Mouse (Mus musculus): ENCODE data around the gene Spata7. TPM values are rescaled to one million over a fixed set of nuclear protein-coding genes. Genes with fewer than 3 reads are reported as not detected.

Spata7 gene
- total RNA-seq, 1 experiment from 2014 or later, result 7.2 TPM

DNA sequence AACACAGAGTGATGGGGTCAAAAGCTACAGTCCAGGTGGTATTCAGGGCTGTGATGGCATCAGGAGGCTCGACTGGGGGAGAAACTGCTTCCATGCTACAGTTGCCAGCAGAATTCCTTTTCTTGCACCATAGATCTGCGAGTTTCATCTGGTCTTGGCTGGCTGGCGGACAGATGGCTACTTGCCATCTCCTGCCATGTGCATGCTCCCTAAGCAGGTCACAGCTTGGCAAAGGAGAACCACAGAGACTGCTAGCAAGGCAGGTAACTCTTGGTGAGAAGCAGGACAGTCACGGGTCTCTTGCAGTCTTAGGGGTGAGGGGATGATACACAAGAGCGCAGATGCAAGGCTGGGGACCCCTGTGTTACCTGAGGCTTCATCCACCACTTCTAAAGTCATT is 41.9 kb downstream of the Spata7 start:
- no peak for ATAC-seq (replicated peaks; ENCODE audit: low read depth, poor library complexity, severe bottlenecking)

DNA sequence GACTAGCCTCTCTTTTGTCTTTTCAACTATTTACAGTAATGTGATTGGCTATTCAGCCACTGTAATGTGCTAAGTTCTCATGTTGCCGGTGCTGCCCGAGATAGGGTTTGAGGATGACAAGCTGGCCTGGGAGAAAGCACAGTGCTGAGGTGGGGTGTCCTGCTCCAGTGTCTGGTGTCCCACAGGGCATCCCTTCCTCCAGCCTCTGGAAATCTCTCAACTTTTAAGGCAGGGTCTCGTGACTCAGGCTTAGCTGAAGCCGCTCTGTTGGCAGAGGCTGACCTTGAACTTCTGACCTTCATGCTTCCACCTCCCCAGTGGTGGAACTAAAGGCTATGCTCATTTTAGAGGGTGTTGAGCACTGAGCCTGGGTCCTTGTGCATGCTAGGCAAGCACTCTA is 42.5 kb downstream of the Spata7 start:
- ATAC-seq (replicated peaks; ENCODE audit: low read depth, poor library complexity, severe bottlenecking), result no peak

DNA sequence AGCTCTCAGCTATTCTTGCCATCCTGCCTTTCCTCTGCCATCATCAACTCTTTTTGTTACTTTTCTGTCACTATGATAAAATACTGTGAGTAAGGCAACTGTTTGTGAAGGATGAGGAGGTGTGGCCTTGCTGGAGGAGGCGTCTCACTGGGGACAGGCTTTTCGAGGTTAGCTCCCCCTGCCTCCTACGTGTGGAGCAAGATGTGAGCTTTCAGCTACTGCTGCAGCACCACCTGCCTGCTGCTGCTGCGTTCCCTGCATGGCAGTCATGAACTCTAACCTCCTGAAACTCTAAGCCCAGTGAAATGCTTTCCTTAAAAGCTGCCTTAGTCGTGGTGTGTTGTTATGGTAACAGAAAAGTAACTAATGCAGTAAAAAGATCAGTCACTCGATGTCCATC is 45.9 kb downstream of the Spata7 start:
- no peak for ATAC-seq (replicated peaks; ENCODE audit: low read depth, poor library complexity, severe bottlenecking)

DNA sequence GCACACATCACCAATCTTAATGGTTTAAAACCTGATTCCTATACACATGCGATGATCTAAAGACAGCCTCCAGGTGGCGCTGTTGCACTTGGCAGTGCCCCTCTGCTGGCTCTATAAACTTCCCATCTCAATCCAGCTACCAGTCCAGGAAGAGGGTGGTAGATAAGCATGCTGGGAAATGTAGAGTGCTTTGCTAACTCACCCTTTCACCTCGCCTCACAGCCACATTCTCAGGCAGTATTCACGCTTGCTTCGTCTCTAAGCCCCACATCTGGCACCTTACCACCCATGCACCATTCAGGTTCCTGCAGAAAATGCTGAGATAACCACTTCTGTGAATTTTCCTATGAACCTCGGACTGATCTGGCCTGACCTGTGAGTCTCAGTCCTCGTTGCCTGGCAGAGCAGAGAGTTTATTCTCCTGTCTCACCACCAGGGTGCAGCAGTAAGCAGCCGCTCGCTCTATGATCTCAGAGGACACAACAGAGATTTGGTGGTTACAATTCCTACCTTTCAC is 46.7 kb downstream of the Spata7 start:
- peak; percentile 89 for ATAC-seq (replicated peaks; ENCODE audit: low read depth, poor library complexity, severe bottlenecking)

DNA sequence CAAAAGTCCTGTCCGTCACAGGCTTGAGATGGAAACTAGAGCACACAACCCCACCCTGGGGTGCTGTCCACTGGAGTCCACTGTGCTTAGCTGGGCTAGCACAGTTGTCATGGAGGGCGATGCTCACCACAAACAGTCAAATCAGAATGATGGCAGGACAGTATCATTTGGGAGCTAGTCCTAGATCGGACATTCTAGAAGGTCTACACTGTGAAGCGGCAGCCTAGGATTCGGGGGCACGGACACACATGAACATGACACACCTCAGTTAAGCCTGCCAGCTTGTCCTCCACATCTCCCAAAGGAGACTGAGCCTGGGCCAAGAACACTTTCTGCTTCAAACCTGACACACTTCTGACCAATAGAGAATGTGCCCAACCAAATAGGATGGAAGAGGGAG is 48.9 kb downstream of the Spata7 start:
- ATAC-seq (replicated peaks; ENCODE audit: low read depth, poor library complexity, severe bottlenecking), result no peak

DNA sequence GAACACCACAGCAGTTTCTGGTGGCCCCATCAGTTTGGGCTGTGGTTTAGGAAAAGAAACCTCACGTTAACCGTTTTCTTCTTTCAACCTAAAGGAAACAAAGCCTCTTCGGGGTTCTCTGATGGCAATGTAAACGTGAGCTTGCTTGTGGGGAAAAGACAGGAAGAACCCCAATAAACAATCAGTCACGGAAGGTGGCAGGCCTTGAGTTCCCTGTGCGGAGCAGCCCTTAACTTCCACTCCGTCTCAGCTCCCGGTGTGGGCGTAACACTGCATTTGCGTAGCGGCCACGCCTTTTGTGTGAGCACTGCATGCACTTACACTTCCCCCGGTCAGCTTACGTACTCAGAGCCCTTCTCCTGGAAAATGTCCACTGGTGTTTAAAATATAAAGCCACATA is 49.4 kb downstream of the Spata7 start:
- ATAC-seq (replicated peaks; ENCODE audit: low read depth, poor library complexity, severe bottlenecking), result peak; percentile 74

DNA sequence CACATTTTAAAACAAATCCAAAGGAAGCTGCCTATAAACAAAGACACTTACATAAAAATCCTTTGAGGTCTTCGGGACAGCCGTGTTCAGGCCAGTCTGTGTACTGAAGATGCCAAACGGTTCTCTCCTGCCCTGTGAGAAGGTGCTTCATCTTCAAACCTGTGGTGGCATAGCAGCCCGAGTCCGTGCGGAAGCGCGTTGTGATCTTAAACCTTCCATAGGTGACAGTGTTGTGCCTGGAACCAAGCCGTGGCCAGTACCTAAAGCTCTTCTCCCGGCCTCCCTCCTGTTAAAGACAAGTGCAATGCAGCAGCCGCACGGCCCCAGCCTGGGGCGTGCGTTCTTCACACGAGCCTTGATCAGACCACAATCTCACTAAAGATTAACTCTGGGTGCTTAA is 51.9 kb downstream of the Spata7 start:
- no peak for ATAC-seq (replicated peaks; ENCODE audit: low read depth, poor library complexity, severe bottlenecking)

DNA sequence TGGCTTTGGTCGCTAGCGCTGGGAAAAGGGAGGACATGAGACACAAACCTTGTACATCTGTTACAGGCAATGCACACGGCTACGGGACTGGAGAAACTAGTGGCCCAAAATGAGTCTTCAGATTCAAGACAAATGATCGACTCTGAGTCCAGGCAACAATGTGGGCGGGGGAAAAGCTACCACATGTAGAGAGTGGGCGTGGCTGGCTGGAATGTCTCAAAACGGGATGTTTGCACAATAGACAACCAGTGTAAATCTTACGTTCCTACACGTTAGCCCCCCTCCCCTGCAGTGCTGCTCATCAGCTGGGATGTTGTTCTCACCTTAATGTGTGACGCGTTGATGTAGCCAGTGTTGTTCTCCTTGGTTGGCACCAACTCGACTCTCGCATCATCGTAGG is 54.2 kb downstream of the Spata7 start:
- no peak for ATAC-seq (replicated peaks; ENCODE audit: low read depth, poor library complexity, severe bottlenecking)

DNA sequence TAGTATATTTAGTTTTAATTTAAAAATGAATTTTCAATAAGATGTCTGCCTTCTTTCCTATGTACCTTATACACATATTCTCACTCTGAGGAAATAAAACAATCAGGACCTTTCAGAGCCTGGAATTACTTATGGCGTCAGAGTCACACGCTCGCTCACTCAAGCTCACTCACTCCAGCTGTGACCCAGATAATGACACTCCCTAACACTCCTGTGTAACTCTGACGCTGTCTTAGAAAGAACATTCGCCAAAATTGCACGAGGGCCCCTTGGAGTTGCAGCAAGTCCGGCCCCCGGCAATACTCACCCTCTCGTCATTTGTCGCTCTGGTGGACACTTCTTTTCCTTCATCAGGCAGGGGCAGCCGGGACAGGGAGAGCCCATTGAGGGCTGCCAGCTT is 55.2 kb downstream of the Spata7 start:
- ATAC-seq (replicated peaks; ENCODE audit: low read depth, poor library complexity, severe bottlenecking), result no peak

DNA sequence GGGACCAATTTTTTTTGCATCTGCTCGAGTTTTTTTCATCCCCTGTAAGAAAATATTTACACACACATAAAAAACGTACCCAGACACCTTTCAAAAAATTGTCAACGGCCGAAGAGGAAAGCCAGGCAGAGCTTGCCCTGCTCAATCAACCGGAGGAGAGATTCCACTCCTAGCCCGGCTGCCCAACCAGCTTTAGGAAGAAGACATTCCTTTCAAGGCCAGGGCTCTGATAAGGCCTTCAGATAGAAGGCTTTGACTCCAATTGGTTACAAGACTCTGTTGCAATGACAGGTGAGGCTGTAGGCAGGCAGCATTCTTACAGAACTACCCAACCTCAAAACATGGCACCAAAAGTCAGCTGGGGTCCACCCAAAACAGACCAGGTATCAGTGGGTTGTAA is 55.6 kb downstream of the Spata7 start:
- ATAC-seq (replicated peaks; ENCODE audit: low read depth, poor library complexity, severe bottlenecking), result no peak

DNA sequence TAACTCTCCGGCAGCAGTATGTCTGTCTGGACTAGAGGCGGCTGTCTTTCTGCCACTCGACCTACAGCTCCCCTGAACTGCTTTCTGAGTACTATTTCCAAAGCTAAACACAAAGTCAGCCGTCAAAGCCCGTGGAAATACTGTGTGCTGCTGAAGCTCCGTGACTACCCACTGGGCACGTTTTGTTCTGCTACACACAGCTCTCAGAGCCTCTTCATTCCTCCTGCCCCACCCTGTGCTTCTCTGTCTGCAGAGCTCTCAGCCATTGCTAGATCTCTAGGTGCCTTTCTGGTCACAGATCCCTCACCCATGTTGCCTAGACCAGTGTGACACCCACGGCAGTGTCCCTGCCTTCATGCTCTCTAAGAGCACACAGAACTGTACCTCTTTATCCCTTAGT is 62.3 kb downstream of the Spata7 start:
- ATAC-seq (replicated peaks; ENCODE audit: low read depth, poor library complexity, severe bottlenecking), result no peak

DNA sequence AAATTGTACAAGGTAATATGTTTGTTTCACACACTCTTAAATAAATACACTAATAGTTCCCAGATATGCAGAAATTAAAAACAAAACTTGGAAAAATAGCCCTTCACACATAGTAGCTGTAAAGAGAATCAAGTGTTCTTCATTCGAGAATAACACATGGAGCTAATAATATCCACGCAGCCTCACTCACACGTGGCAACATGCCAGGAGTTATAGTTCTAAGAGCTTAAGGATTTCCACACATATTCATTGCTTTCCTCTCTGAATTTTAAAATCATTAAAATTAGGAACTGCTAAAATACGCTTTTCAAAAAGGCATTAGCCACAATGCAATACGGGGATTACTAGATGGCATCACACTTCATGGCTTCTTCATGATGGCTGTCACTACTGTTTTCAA is 69.2 kb downstream of the Spata7 start:
- no peak for ATAC-seq (replicated peaks; ENCODE audit: low read depth, poor library complexity, severe bottlenecking)

DNA sequence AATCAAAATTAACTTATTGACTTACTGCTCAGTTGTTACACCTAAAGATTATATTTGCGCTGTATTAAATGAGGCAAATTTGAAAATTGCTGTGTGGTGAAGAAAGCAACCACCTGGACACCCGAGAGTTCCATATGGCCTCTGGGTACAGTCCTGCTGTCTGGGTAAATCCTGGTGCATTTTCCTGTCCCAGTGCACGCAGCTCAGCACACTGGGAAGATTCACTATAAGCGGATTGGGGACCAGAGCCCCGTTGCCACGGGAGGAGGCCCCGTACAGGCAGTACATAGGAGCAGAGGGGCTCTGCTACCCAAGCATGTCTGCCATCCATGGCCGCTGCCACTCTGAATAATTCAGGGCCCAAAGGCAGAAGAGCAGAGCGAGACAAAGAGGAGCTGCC is 73.6 kb downstream of the Spata7 start:
- no peak for ATAC-seq (replicated peaks; ENCODE audit: low read depth, poor library complexity, severe bottlenecking)

DNA sequence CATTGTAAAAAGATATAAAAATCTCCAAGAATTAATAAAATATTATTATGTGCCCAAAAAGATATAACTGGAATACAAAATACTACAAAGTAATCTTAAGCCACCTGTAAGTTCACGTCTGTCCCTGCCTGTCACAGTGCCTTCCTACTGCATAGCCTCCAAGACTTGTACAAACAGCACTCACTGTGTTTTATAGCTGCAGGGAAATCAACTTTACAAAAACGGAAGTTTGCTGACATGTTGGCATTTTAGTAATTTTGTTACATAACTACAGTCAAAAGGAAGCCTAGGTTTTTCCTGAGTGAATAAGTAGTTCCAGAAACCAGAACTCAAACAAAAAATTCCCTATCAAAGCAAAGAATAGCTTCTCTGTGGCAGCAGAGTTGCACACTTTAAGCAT is 75.6 kb downstream of the Spata7 start:
- ATAC-seq (replicated peaks; ENCODE audit: low read depth, poor library complexity, severe bottlenecking), result peak; percentile 45; the same call in 1 of the 2 replicates

DNA sequence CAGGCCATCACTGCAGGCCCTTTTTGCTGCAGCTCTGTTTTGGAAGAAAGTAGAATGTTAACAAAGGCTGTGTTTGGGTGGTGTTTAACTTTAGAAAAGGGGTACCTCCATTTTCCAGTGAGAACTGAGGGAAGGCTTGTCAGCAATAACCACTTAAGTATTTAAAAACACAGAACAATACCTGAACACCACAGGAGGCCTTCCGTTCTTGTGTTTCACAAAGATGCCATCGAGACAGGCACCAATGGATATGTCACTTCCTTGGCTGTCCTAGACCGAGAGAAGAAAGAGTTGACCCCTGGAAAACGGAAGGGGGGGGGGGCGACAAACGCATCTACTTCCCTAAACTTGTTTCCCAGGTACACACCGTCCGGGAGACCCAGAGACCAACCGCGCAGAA is 76.0 kb downstream of the Spata7 start:
- ATAC-seq (replicated peaks; ENCODE audit: low read depth, poor library complexity, severe bottlenecking), result no peak

DNA sequence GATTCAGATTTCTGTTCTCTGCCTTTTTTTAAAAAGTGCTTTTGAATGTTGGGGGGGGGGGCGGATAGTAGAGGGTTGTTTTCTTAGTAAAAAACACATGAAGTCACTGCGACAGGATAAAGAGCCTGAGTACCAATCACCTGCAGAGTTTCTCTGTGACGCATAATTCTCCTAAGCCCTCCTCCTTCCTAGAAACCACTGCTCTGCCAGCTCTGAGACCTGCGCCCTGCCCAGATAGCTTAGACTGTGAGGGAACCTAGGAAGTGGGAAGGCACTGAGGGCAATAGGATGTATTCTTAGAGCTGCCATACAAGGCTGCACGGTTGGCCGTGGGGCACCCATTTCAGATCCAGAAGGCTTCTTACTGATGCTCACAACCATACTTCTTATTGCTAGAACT is 84.9 kb downstream of the Spata7 start:
- ATAC-seq (replicated peaks; ENCODE audit: low read depth, poor library complexity, severe bottlenecking), result no peak

DNA sequence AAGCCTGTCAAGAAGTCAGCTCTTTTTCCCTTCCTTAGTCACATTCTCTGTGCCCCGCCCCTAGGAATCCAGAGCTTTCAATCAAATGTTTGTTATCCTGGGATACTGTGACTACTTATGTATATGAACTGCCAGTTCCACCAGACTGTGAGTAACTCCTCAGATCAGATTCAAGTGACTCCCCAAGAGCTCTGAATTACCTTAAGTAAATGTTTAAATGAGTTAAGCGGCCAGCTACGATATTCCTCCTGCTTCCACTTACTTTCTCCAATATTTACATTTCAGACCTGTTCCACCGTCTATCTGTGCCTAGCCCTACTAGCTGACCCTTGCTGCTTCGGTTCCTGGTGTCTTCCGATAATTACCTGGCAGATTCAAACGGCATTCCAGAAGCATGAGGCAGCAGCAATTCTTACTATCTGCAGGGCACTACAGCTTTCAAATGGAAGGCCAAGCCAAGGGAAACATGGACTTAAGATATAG is 85.7 kb downstream of the Spata7 start:
- no peak for ATAC-seq (replicated peaks; ENCODE audit: low read depth, poor library complexity, severe bottlenecking)

DNA sequence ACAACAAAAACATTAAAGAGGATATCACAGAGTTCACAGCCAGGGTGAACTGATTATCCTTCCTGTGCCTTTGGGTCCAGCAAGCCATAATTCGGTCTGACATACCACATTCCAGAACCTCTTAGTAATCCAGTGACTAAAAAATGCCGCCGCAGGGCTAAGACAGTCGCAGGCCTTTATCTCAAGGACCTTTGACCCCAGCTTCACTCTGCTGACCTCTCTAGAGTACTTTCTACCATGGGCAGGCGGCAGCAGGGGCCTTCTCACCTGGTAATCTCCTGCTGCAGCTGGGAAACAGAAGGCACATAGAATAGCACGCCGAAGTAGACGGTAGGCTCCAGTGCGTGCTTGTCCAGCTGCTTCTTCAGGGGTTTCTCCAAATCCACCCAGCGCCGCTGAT is 86.8 kb downstream of the Spata7 start:
- ATAC-seq (replicated peaks; ENCODE audit: low read depth, poor library complexity, severe bottlenecking), result no peak

DNA sequence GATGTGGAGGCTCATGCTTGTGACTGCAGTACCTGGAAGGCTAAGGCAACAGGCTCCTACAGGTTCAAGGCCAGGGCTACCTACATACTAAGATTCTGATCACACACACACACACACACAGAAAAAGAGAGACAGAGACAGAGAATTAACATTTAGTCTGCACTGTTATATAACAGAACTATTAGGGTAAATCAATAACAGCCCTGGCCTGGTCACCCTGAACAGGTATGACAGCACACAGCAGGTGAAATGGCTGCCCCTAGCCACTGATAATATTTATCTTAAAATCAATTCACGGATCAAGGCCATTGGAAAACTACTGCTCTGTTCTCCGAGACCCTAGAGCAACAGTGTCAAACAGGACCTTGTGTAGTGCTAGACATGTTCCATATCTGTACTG is 88.2 kb downstream of the Spata7 start:
- no peak for ATAC-seq (replicated peaks; ENCODE audit: low read depth, poor library complexity, severe bottlenecking)
